Mouse (Mus musculus) forebrain, embryonic 10.5 days (tissue): ENCODE data around the gene Cenpb. TPM values are rescaled to one million over a fixed set of nuclear protein-coding genes. Genes with fewer than 3 reads are reported as not detected.

Experiments
- DNase-seq: peaks from one replicate; pipeline ENCODE4 v3.0.0-alpha.2; 2017; ENCODE audit warnings: low spot score; ENCODE audit errors: extremely low spot score
- H3K27ac ChIP-seq: fragments of 300-500 bp; sonication (generic); 2 replicates; pipeline ENCODE4 v1.5.1; 2016; ENCODE audit warnings: mild to moderate bottlenecking
- H3K27me3 ChIP-seq: fragments of 300-500 bp; sonication (generic); 2 replicates; pipeline ENCODE4 v1.6.1; 2016; ENCODE audit warnings: mild to moderate bottlenecking; ENCODE audit not compliant: poor library complexity, severe bottlenecking
- H3K36me3 ChIP-seq: fragments of 300-500 bp; sonication (generic); replicated peaks from 2 replicates; pipeline ENCODE4 v1.6.1; 2016; ENCODE audit warnings: mild to moderate bottlenecking, moderate library complexity
- H3K4me1 ChIP-seq: fragments of 300-500 bp; sonication (generic); 2 replicates; pipeline ENCODE4 v1.6.1; 2016
- H3K4me3 ChIP-seq: fragments of 300-500 bp; sonication (generic); 2 replicates; pipeline ENCODE4 v1.5.1; 2016; ENCODE audit warnings: mild to moderate bottlenecking, moderate library complexity
- H3K9me3 ChIP-seq: fragments of 300-500 bp; sonication (generic); 2 replicates; pipeline ENCODE4 v1.6.1; 2016; ENCODE audit warnings: mild to moderate bottlenecking, moderate library complexity
- WGBS: fragments of 180-500 bp; shearing (Covaris S2); methylation state at CpG from one replicate; pipeline ENCODE4 v1.1.7; 2016; 5-methylcytosine and 5-hydroxymethylcytosine counted together
- polyA plus RNA-seq: library from polyadenylated mRNA; unstranded; fragments of >200 nt; fragmentation: Nextera tagmentation; extraction: Ambion mirVana; gene quantifications from 2 replicates; pipeline ENCODE4 v1.2.1, GENCODE M21; 2016

The Cenpb gene
- polyA plus RNA-seq, 1 experiment from 2014 or later, result 10.0 TPM

- Histone ChIP-seq H3K27me3 (no peaks in the 10 kb centered on the region), H3K9me3 (no peaks in the 10 kb centered on the region), H3K36me3 (peaks cover 95% of the 10 kb centered on the region), H3K4me1 (peaks cover 2% of the 10 kb centered on the region), H3K27ac (no peak overlapping the region), H3K4me3 (no peak overlapping the region)
- WGBS, result 88% methylated on average over 7 of the region's 7 CpGs
- DNase-seq, result no peak
Measured at GRCm38 (mm10) chr2:131152166-131152730, 27.6 kb downstream of the Cenpb start.

- Histone ChIP-seq H3K36me3 (peaks cover 99% of the 10 kb centered on the region), H3K27ac (no peak overlapping the region), H3K27me3 (no peaks in the 10 kb centered on the region), H3K9me3 (no peaks in the 10 kb centered on the region), H3K4me3 (no peak overlapping the region), H3K4me1 (no peaks in the 10 kb centered on the region)
- DNase-seq, result no peak
- 96% methylated on average over 3 of the region's 3 CpGs for WGBS
Measured at GRCm38 (mm10) chr2:131149254-131149578, 30.7 kb downstream of the Cenpb start.

GRCm38 (mm10) chr2:131148353-131149253, 31.3 kb downstream of the Cenpb start:
- Histone ChIP-seq H3K27ac (no peak overlapping the region), H3K4me3 (no peak overlapping the region), H3K36me3 (peaks cover 98% of the 10 kb centered on the region), H3K4me1 (no peaks in the 10 kb centered on the region), H3K9me3 (no peaks in the 10 kb centered on the region), H3K27me3 (no peaks in the 10 kb centered on the region)
- WGBS, result 89% methylated on average over 8 of the region's 8 CpGs
- no peak for DNase-seq

GRCm38 (mm10) chr2:131147043-131147365, 32.9 kb downstream of the Cenpb start:
- Histone ChIP-seq H3K27ac (no peak overlapping the region), H3K36me3 (peaks cover 97% of the 10 kb centered on the region), H3K4me3 (no peak overlapping the region), H3K9me3 (no peaks in the 10 kb centered on the region), H3K4me1 (peaks cover 12% of the 10 kb centered on the region), H3K27me3 (no peaks in the 10 kb centered on the region)
- 93% methylated on average over 8 of the region's 8 CpGs for WGBS
- no peak for DNase-seq

GRCm38 (mm10) chr2:131146193-131147042, 33.4 kb downstream of the Cenpb start:
- no peak overlapping the region for H3K4me3 ChIP-seq
- no peaks in the 10 kb centered on the region for H3K9me3 ChIP-seq
- no peak overlapping the region for H3K27ac ChIP-seq
- WGBS, result 94% methylated on average over 21 of the region's 21 CpGs
- H3K27me3 ChIP-seq, result no peaks in the 10 kb centered on the region
- DNase-seq, result no peak
- H3K4me1 ChIP-seq, result peaks cover 12% of the 10 kb centered on the region
- peaks cover 91% of the 10 kb centered on the region for H3K36me3 ChIP-seq

GRCm38 (mm10) chr2:131145536-131145935, 34.3 kb downstream of the Cenpb start:
- Histone ChIP-seq H3K4me3 (no peak overlapping the region), H3K27ac (no peak overlapping the region), H3K4me1 (peaks cover 20% of the 10 kb centered on the region), H3K36me3 (peaks cover 82% of the 10 kb centered on the region), H3K27me3 (no peaks in the 10 kb centered on the region), H3K9me3 (no peaks in the 10 kb centered on the region)
- DNase-seq, result no peak
- WGBS, result 95% methylated on average over 2 of the region's 2 CpGs

- no peak for DNase-seq
- Histone ChIP-seq H3K4me3 (no peak overlapping the region), H3K4me1 (peaks cover 24% of the 10 kb centered on the region), H3K9me3 (no peaks in the 10 kb centered on the region), H3K27ac (no peak overlapping the region), H3K27me3 (no peaks in the 10 kb centered on the region), H3K36me3 (peaks cover 78% of the 10 kb centered on the region)
- WGBS, result 66% methylated on average over 13 of the region's 13 CpGs
Measured at GRCm38 (mm10) chr2:131145121-131145520, 34.7 kb downstream of the Cenpb start.

- H3K27ac ChIP-seq, result no peak overlapping the region
- H3K9me3 ChIP-seq, result no peaks in the 10 kb centered on the region
- peaks cover 26% of the 10 kb centered on the region for H3K4me1 ChIP-seq
Measured at GRCm38 (mm10) chr2:131143007-131143780, 36.7 kb downstream of the Cenpb start.

GRCm38 (mm10) chr2:131142592-131142991, 37.3 kb downstream of the Cenpb start:
- peaks cover 30% of the 10 kb centered on the region for H3K4me1 ChIP-seq
- H3K4me3 ChIP-seq, result no peak overlapping the region; the same call in 1 of the 2 replicates
- peak; percentile 74 for DNase-seq
- peaks cover 70% of the 10 kb centered on the region for H3K36me3 ChIP-seq
- WGBS, result 38% methylated on average over 18 of the region's 18 CpGs
- no peak overlapping the region for H3K27ac ChIP-seq
- no peaks in the 10 kb centered on the region for H3K9me3 ChIP-seq
- no peaks in the 10 kb centered on the region for H3K27me3 ChIP-seq

More at GRCm38 (mm10) chr2:131143007-131143780, 36.7 kb downstream of the Cenpb start:
- no peak for DNase-seq
- 68% methylated on average over 22 of the region's 22 CpGs for WGBS
- Histone ChIP-seq H3K4me3 (no peak overlapping the region; the same call in 1 of the 2 replicates), H3K27me3 (no peaks in the 10 kb centered on the region), H3K36me3 (peaks cover 71% of the 10 kb centered on the region)

GRCm38 (mm10) chr2:131141336-131141986, 38.4 kb downstream of the Cenpb start:
- DNase-seq, result no peak
- Histone ChIP-seq H3K27me3 (no peaks in the 10 kb centered on the region), H3K36me3 (peaks cover 62% of the 10 kb centered on the region), H3K4me3 (no peak overlapping the region), H3K4me1 (peaks cover 35% of the 10 kb centered on the region), H3K27ac (no peak overlapping the region), H3K9me3 (no peaks in the 10 kb centered on the region)
- 92% methylated on average over 8 of the region's 8 CpGs for WGBS

GRCm38 (mm10) chr2:131140533-131140905, 39.3 kb downstream of the Cenpb start:
- DNase-seq, result no peak
- Histone ChIP-seq H3K36me3 (peaks cover 52% of the 10 kb centered on the region), H3K27ac (0 out of 2 replicates have a peak overlapping the region, but pooled peaks have one; percentile 41), H3K4me1 (peaks cover 42% of the 10 kb centered on the region), H3K27me3 (no peaks in the 10 kb centered on the region), H3K9me3 (no peaks in the 10 kb centered on the region), H3K4me3 (no peak overlapping the region)
- WGBS, result 72% methylated on average over 5 of the region's 5 CpGs
